Mouse (Mus musculus) embryonic facial prominence, embryonic 11.5 days (tissue): Measurements from ENCODE around the gene Rps23. TPM values are rescaled to one million over a fixed set of nuclear protein-coding genes. Genes with fewer than 3 reads are reported as not detected.
"Not testable (repeated sequence)": the region's sequence is repeated elsewhere in the genome, so short reads cannot be mapped to it uniquely, and the experiment has no call there.

Experiments used
- ATAC-seq: fragments of 200-750 bp; cut with Nextera tagmentation; replicated peaks from 2 replicates; pipeline ENCODE4 v1.8.0; 2017; ENCODE audit warnings: low read depth; ENCODE audit not compliant: insufficient number of reproducible peaks, low FRiP score, low TSS enrichment
- DNase-seq: peaks from one replicate; pipeline ENCODE4 v3.0.0-alpha.2; 2015; ENCODE audit warnings: low spot score
- H3K27ac ChIP-seq: fragments of 300-500 bp; sonication (generic); replicated peaks from 2 replicates; pipeline ENCODE4 v1.5.1; 2014; ENCODE audit warnings: mild to moderate bottlenecking, low read depth, low read length, control low read depth
- H3K27me3 ChIP-seq: fragments of 300-500 bp; sonication (generic); 2 replicates; pipeline ENCODE4 v1.6.1; 2014; ENCODE audit warnings: mild to moderate bottlenecking, low read length, moderate library complexity, mixed read lengths; ENCODE audit not compliant: control insufficient read depth, insufficient read depth
- H3K36me3 ChIP-seq: fragments of 300-500 bp; sonication (generic); replicated peaks from 2 replicates; pipeline ENCODE4 v1.6.1; 2014; ENCODE audit warnings: low read depth, mild to moderate bottlenecking, low read length, moderate library complexity, mixed read lengths; ENCODE audit not compliant: control insufficient read depth, insufficient read depth
- H3K4me1 ChIP-seq: fragments of 300-500 bp; sonication (generic); 2 replicates; pipeline ENCODE4 v1.6.1; 2014; ENCODE audit warnings: low read length, mixed read lengths; ENCODE audit not compliant: control insufficient read depth, insufficient read depth
- H3K4me2 ChIP-seq: fragments of 300-500 bp; sonication (generic); 2 replicates; pipeline ENCODE4 v1.6.1; 2014; ENCODE audit warnings: low read depth, mild to moderate bottlenecking, control low read depth, low read length, moderate library complexity
- H3K4me3 ChIP-seq: fragments of 300-500 bp; sonication (generic); 2 replicates; pipeline ENCODE4 v1.5.1; 2014; ENCODE audit warnings: low read depth, low read length, control low read depth
- H3K9ac ChIP-seq: fragments of 300-500 bp; sonication (generic); replicated peaks from 2 replicates; pipeline ENCODE4 v1.6.1; 2014; ENCODE audit warnings: mild to moderate bottlenecking, control low read depth, low read length
- H3K9me3 ChIP-seq: fragments of 300-500 bp; sonication (generic); replicated peaks from 2 replicates; pipeline ENCODE4 v1.6.1; 2016; ENCODE audit warnings: mild to moderate bottlenecking, low read length, inconsistent platforms, mixed read lengths; ENCODE audit not compliant: control insufficient read depth
- WGBS: fragments of 180-500 bp; shearing (Covaris S2); extraction: QIAGEN DNeasy Blood & Tissue Kit; methylation state at CpG from one replicate; pipeline ENCODE4 v1.1.7; 2014; 5-methylcytosine and 5-hydroxymethylcytosine counted together
- polyA plus RNA-seq: library from polyadenylated mRNA; unstranded; fragments of >200 nt; fragmentation: Nextera tagmentation; extraction: Ambion mirVana; gene quantifications from 2 replicates; pipeline ENCODE4 v1.2.1, GENCODE M21; 2014

Rps23 gene
- polyA plus RNA-seq, 1 experiment from 2014 or later = 289 TPM

DNA sequence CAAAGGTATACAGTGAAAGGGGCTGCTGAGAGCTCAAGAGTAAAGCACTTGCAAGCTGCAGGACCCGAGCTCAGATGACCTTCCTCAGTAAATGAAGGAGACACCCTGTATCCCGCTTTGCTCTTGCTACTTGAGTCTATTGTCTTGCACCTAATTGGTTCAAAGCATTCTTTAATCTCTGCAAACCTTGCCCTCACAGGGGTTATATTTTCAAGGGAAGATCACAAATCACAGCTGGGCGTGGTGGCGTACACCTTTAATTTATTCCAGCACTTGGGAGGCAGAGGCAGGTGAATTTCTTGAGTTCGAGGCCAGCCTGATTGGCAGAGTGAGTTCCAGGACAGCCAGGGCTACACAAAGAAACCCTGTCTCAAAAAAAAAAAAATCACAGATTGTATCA, 2.4 kb downstream of the Rps23 start:
- Histone ChIP-seq H3K9ac (no peak overlapping the region), H3K36me3 (peaks cover 10% of the 10 kb centered on the region; the same call in 1 of the 2 replicates), H3K4me2 (no peak overlapping the region), H3K27me3 (no peaks in the 10 kb centered on the region), H3K4me1 (no peaks in the 10 kb centered on the region), H3K27ac (no peak overlapping the region), H3K9me3 (no peaks in the 10 kb centered on the region), H3K4me3 (no peak overlapping the region)
- DNase-seq (no peak), ATAC-seq (no peak)
- WGBS = 87% methylated on average over 5 of the region's 5 CpGs

DNA sequence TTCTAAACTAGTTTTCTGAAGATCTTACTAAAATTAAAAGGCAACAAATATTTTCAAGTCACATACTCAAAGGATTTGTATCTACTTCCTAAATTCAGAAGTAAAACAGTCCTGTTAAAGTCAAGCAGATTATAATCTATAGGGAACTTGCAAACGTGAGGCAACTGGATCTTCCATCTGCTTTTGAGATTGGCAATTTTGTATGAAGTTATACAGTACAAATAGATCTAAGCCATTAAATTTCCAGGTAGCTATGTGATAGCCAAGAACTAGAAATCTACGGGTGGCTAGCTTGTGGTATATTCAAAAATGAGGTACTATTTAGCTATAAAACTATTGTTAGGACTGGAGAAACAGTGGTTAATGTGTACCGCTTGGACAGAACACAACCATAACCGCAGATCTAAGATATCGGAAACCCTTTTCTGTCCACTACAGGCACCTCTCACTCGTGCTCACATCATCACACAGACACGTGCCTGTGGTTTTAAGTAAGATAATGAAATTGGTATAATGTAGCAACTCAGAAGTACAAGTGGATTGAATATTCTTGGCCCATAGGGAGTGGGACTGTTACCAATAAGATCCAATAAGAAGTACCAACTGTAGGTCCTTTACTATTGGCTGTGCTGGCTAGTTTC, 3.5 kb downstream of the Rps23 start:
- ATAC-seq = no peak
- no peaks in the 10 kb centered on the region for H3K27me3 ChIP-seq
- no peak overlapping the region for H3K27ac ChIP-seq
- H3K9me3 ChIP-seq = no peaks in the 10 kb centered on the region
- WGBS = 80% methylated on average over 7 of the region's 7 CpGs
- H3K36me3 ChIP-seq = peaks cover 10% of the 10 kb centered on the region; the same call in 1 of the 2 replicates
- H3K4me1 ChIP-seq = no peaks in the 10 kb centered on the region
- no peak overlapping the region for H3K4me3 ChIP-seq
- no peak for DNase-seq
- no peak overlapping the region for H3K9ac ChIP-seq
- no peak overlapping the region for H3K4me2 ChIP-seq

- Histone ChIP-seq H3K27me3 (no peaks in the 10 kb centered on the region), H3K4me3 (no peak overlapping the region), H3K4me2 (no peak overlapping the region), H3K27ac (no peak overlapping the region), H3K9ac (no peak overlapping the region), H3K9me3 (no peaks in the 10 kb centered on the region), H3K4me1 (no peaks in the 10 kb centered on the region), H3K36me3 (peaks cover 10% of the 10 kb centered on the region; the same call in 1 of the 2 replicates)
- ATAC-seq = no peak
- no peak for DNase-seq
- WGBS = 77% methylated on average over 5 of the region's 5 CpGs
Measured at GRCm38 (mm10) chr13:90926938-90927633, 4.3 kb downstream of the Rps23 start.

DNA sequence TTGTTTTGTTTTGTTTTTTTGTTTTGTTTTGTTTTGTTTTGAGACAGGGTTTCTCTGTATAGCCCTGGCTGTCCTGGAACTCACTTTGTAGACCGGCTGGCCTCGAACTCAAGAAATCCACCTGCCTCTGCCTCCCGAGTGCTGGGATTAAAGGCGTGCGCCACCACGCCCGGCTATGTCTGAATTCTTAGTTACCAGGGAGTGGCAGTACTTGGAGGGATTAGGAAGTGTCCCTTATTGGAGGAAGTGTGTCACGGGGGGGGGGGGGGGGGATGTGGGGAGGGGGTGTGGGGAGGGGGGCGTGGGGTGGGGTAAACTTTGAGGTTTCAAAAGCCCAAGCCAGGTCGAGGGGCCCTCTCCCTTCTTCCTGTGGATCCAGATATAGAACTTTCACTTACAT, 5.5 kb downstream of the Rps23 start:
- WGBS = 95% methylated on average over 8 of the region's 10 CpGs
- H3K27ac ChIP-seq, H3K36me3 ChIP-seq, ATAC-seq, DNase-seq, H3K27me3 ChIP-seq, H3K9ac ChIP-seq, H3K4me3 ChIP-seq, H3K4me2 ChIP-seq, H3K9me3 ChIP-seq, H3K4me1 ChIP-seq: not testable (repeated sequence)

- H3K27me3 ChIP-seq = no peaks in the 10 kb centered on the region
- ATAC-seq (no peak), DNase-seq (peak; percentile 83)
- no peak overlapping the region for H3K27ac ChIP-seq
- no peak overlapping the region for H3K4me2 ChIP-seq
- no peaks in the 10 kb centered on the region for H3K9me3 ChIP-seq
- no peaks in the 10 kb centered on the region for H3K4me1 ChIP-seq
- no peak overlapping the region for H3K9ac ChIP-seq
- no peak overlapping the region for H3K4me3 ChIP-seq
- 22% methylated on average over 5 of the region's 5 CpGs for WGBS
- peaks cover 8% of the 10 kb centered on the region; the same call in 1 of the 2 replicates for H3K36me3 ChIP-seq
Measured at GRCm38 (mm10) chr13:90929847-90930246, 7.1 kb downstream of the Rps23 start.

- H3K27me3 ChIP-seq = no peaks in the 10 kb centered on the region
- WGBS = 72% methylated on average over 3 of the region's 3 CpGs
Measured at GRCm38 (mm10) chr13:90933256-90933655, 10.5 kb downstream of the Rps23 start.

GRCm38 (mm10) chr13:90935852-90936251, 13.1 kb downstream of the Rps23 start:
- Histone ChIP-seq H3K4me2 (no peak overlapping the region), H3K4me1 (no peaks in the 10 kb centered on the region), H3K9me3 (no peaks in the 10 kb centered on the region), H3K27me3 (no peaks in the 10 kb centered on the region), H3K36me3 (no peaks in the 10 kb centered on the region), H3K9ac (no peak overlapping the region), H3K4me3 (no peak overlapping the region), H3K27ac (no peak overlapping the region)
- WGBS = 88% methylated on average over 7 of the region's 7 CpGs
- DNase-seq = no peak
- ATAC-seq = no peak

More at GRCm38 (mm10) chr13:90933256-90933655, 10.5 kb downstream of the Rps23 start:
- Histone ChIP-seq H3K4me1 (no peaks in the 10 kb centered on the region), H3K4me3 (no peak overlapping the region), H3K9ac (no peak overlapping the region), H3K36me3 (no peaks in the 10 kb centered on the region), H3K9me3 (no peaks in the 10 kb centered on the region), H3K27ac (no peak overlapping the region), H3K4me2 (no peak overlapping the region)
- no peak for ATAC-seq
- no peak for DNase-seq

DNA sequence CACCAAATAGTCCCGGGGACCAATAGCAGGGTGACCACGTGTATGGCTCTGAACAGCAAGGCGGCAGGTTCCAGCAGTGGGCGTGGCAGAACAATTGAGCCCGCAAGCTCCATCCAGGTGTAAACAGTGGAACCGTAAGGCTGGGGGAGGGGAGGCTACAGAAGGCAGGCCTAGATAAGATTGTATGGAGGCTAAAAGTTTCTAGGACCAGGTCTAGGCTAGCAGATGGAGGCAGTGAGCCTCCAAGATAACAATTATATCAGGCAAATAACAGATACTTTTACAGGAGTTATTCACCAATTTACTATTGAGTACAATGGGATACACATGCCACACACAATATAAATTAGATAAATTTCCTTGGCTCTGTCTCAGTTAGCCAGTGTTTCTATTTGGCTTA, 16.4 kb downstream of the Rps23 start:
- H3K27ac ChIP-seq = no peak overlapping the region
- no peak overlapping the region for H3K9ac ChIP-seq
- DNase-seq (no peak), ATAC-seq (no peak)
- WGBS = 65% methylated on average over 6 of the region's 6 CpGs
- no peak overlapping the region for H3K4me3 ChIP-seq
- H3K27me3 ChIP-seq = no peaks in the 10 kb centered on the region
- no peak overlapping the region for H3K4me2 ChIP-seq
- H3K36me3 ChIP-seq = no peaks in the 10 kb centered on the region
- no peaks in the 10 kb centered on the region for H3K9me3 ChIP-seq
- H3K4me1 ChIP-seq = no peaks in the 10 kb centered on the region
